Mouse (Mus musculus) megakaryocyte, embryonic 14.5 days (primary cell): ENCODE results near the gene Slc7a1.

Experiments used
- FLI1 ChIP-seq: IDR thresholded peaks from 2 replicates; pipeline ENCODE4 v1.6.1; 2012; ENCODE audit warnings: low read length, inconsistent platforms, mixed read lengths
- GATA1 ChIP-seq: IDR thresholded peaks from 3 replicates; pipeline ENCODE4 v1.6.1; 2012; ENCODE audit warnings: mixed read lengths, low read length, inconsistent platforms, borderline replicate concordance

DNA sequence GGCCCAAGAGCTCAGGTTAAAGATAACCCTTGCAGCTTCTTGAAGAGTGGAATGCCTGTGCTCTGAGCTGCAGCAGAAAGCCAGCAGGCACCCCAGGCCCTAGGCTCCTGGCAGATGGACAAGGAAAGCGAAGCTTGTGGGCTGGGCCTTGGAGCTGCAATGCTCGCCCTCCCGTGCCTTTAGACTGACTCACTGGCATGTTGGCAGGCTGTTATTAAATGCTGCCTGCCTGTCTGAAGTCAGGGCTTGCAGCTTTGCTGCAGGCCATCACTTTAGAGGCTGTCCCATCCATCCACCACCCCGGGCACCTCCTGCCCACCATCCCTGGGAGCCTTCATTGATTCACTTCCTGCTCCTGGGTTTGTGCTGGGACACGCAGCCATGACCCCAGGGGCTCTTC is 44.0 kb upstream of the Slc7a1 start:
- TF ChIP-seq GATA1, result no peak
- no peak for TF ChIP-seq FLI1
